Mouse (Mus musculus): Measurements from ENCODE around the gene Rap1b.

- TF ChIP-seq EP300 (IDR thresholded peaks at IDR 0.05; ENCODE audit: insufficient read depth, low read depth, low read length) (no peak), CTCF (IDR thresholded peaks at IDR 0.05; ENCODE audit: low read depth, low read length) (no peak)
Measured at GRCm38 (mm10) chr10:117816721-117817120, 29.1 kb downstream of the Rap1b start.

All from ES-Bruce4 (cell line).